Mouse (Mus musculus): Measurements from ENCODE around the gene Lrrc55. TPM values are rescaled to one million over a fixed set of nuclear protein-coding genes. Genes with fewer than 3 reads are reported as not detected.
A peak's percentile ranks its signal among the peaks of the same experiment; 100 is the strongest.
"Not testable (repeated sequence)": the region's sequence is repeated elsewhere in the genome, so short reads cannot be mapped to it uniquely, and the experiment has no call there.

Gene Lrrc55
- polyA plus RNA-seq (2015; fragmentation: Nextera tagmentation; extraction: Ambion mirVana) = 4.5 and 6.2 TPM in 2 replicates

DNA sequence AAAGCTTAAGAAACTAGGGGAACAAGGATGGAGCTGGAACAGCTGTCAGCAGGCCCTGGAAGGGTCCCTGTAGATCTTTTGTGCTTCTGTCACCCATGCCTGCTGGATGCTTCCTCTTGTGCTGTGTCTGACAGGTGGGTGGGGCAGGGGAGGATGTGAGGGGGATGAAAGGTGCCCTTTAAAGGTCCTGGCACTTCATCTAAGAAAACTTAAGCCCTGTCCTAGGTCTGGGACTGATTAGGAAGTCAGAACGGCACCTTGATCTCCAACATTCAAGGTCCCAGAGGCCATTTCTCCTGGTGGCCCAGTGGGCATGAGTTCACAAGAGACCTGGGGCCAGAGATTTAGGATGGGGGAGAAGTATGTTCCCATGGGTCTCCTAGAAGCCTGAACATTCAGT lies at the start of gene Lrrc55:
Gene Lrrc55, minus strand, starts transcription at position 297 of the 400 bp plus-strand sequence.
- peak within 1 kb of the TSS; percentile 43 for H3K4me3 ChIP-seq
- H3K9ac ChIP-seq = peak within 1 kb of the TSS; percentile 72
- no peaks in the 10 kb centered on the region for H3K36me3 ChIP-seq (ENCODE audit: poor library complexity, severe bottlenecking)
- no peaks in the 10 kb centered on the region for H3K9me3 ChIP-seq (replicated peaks)
- no peak within 1 kb of the TSS for H3K27ac ChIP-seq
- peak within 1 kb of the TSS; percentile 68 for H3K4me2 ChIP-seq
- WGBS = 86% methylated on average over 1 of the region's 1 CpGs
- ATAC-seq = no peak
- H3K27me3 ChIP-seq = no peaks in the 10 kb centered on the region
- no peaks in the 10 kb centered on the region for H3K4me1 ChIP-seq

DNA sequence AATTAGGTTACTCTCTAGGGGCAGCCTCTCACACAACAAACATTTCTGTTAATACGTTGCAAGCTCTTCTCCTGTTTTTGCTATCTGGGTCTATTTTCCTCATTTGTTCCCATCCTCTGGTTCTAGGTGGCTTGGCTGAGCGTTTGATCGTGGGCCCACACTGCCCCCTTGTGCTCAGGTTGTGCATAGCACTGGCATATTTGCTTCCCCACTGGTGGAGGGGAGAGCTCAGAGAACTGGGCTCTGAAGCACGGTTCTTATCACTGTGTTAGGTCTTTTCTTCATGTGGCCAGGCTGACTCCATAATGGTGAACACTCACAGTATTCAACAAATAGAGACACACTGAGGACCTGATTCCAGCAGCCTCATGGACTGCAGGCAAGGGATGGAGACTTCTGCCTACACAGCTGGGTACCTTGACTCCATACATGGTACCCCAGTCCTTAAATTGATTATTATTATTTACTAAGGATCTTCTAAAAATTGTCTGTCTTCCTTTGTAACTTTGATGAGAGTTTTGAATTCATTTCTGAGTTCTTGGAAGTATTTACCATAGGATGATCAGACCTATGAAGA lies 49.6 kb upstream of the Lrrc55 start:
- no peak overlapping the region for H3K27ac ChIP-seq
- H3K27me3 ChIP-seq = no peaks in the 10 kb centered on the region
- H3K4me2 ChIP-seq = no peak overlapping the region
- no peak overlapping the region for H3K9ac ChIP-seq
- H3K4me3 ChIP-seq = no peak overlapping the region
- no peaks in the 10 kb centered on the region for H3K4me1 ChIP-seq
- no peaks in the 10 kb centered on the region for H3K9me3 ChIP-seq (replicated peaks)
- H3K36me3 ChIP-seq (ENCODE audit: poor library complexity, severe bottlenecking) = no peaks in the 10 kb centered on the region
- peak; percentile 88 for ATAC-seq
- 12% methylated on average over 4 of the region's 4 CpGs for WGBS

- Histone ChIP-seq H3K27ac (no peak overlapping the region), H3K9me3 (replicated peaks) (no peaks in the 10 kb centered on the region), H3K36me3 (ENCODE audit: poor library complexity, severe bottlenecking) (no peaks in the 10 kb centered on the region), H3K27me3 (no peaks in the 10 kb centered on the region), H3K9ac (no peak overlapping the region), H3K4me1 (no peaks in the 10 kb centered on the region), H3K4me2 (no peak overlapping the region), H3K4me3 (no peak overlapping the region)
- ATAC-seq = no peak
- WGBS = 86% methylated on average over 5 of the region's 5 CpGs
These were observed 48.7 kb upstream of the Lrrc55 start for GRCm38 (mm10) chr2:85245737-85246136.

DNA sequence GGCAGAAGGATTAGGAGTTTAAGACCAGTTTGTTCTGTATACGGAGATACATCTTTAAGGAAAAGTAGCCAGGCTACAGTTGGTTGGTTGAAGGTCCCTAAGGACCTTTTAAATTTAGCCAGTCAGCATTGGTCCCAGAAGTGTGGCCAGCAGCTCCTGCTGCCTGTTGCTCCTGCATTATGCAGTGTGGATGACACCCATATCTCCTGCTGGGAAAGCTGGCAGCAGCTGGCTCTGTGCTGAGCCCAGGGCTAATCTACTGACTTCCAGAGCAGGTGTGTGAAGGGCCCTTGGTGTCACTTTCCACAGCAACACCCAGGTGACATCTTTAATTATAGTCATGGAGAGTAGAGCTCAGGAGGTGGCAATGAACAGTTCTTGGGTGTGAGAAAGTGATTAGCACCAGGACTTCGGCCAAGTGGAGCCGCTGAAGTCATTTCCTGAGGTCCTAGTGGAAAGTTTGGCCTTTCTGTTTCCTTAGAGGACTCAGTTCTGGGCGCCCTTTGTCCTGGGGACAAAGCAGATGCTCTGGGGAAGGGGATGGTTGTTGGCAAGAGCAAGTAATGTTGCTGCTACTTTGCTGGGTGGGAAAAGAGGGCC lies 41.2 kb upstream of the Lrrc55 start:
- ATAC-seq = no peak

GRCm38 (mm10) chr2:85237231-85237630 lies 40.2 kb upstream of the Lrrc55 start:
- not testable (repeated sequence) for ATAC-seq
- 90% methylated on average over 2 of the region's 2 CpGs for WGBS

More for the DNA sequence above, 41.2 kb upstream of the Lrrc55 start:
- WGBS = 61% methylated on average over 4 of the region's 4 CpGs
- Histone ChIP-seq H3K36me3 (ENCODE audit: poor library complexity, severe bottlenecking) (no peaks in the 10 kb centered on the region), H3K9me3 (replicated peaks) (no peaks in the 10 kb centered on the region), H3K27ac (no peak overlapping the region), H3K4me3 (no peak overlapping the region), H3K4me1 (no peaks in the 10 kb centered on the region), H3K4me2 (no peak overlapping the region), H3K27me3 (no peaks in the 10 kb centered on the region), H3K9ac (no peak overlapping the region)

DNA sequence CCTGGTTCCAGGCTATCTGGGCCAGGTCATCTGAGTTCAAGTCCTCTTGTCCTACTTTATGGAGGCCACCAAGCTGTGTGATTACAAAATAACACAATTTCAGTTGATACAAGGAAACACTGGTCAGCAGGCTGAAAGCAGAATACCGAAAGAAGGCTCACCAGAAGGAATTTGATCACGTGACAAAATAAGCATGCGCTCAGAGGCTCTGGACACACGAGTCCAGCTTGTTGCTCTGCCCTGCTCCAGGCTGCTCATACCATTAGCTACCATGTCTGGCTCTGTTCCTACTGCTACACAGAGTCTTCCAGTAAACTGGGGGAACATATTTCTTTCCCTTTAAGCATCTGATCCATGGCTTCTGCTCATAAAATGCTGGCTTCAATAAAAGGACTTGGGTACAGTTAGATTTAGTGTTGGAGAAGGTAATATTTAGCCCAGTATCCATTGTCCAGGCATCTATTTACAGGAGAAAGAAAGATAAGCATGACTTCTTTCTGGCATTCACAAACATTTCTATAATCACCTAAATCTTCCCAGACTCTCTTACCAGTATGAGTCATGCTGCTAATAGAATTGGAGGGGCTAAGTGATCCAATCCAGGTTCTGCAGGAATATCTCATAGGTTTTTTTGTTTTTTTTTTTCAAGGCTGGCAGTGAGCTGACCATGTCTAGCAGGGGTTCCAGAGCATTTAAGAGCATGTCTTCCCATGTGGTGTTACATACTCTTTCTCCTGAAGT lies 33.9 kb upstream of the Lrrc55 start:
- H3K9ac ChIP-seq = no peak overlapping the region
- H3K4me1 ChIP-seq = no peaks in the 10 kb centered on the region
- H3K4me3 ChIP-seq = no peak overlapping the region
- no peak for ATAC-seq
- 83% methylated on average over 4 of the region's 4 CpGs for WGBS
- H3K9me3 ChIP-seq (replicated peaks) = no peaks in the 10 kb centered on the region
- H3K4me2 ChIP-seq = no peak overlapping the region
- H3K27me3 ChIP-seq = no peaks in the 10 kb centered on the region
- H3K27ac ChIP-seq = no peak overlapping the region
- no peaks in the 10 kb centered on the region for H3K36me3 ChIP-seq (ENCODE audit: poor library complexity, severe bottlenecking)

More at GRCm38 (mm10) chr2:85237231-85237630, 40.2 kb upstream of the Lrrc55 start:
- H3K4me1 ChIP-seq; H3K36me3 ChIP-seq (ENCODE audit: poor library complexity, severe bottlenecking); H3K9ac ChIP-seq; H3K9me3 ChIP-seq (replicated peaks); H3K27ac ChIP-seq; H3K27me3 ChIP-seq; H3K4me2 ChIP-seq; H3K4me3 ChIP-seq: not testable (repeated sequence)

- no peak overlapping the region for H3K4me2 ChIP-seq
- 64% methylated on average over 3 of the region's 3 CpGs for WGBS
- H3K4me3 ChIP-seq = no peak overlapping the region
- no peaks in the 10 kb centered on the region for H3K9me3 ChIP-seq (replicated peaks)
- no peak for ATAC-seq
- H3K27ac ChIP-seq = no peak overlapping the region
- H3K27me3 ChIP-seq = no peaks in the 10 kb centered on the region
- no peak overlapping the region for H3K9ac ChIP-seq
- no peaks in the 10 kb centered on the region for H3K36me3 ChIP-seq (ENCODE audit: poor library complexity, severe bottlenecking)
- H3K4me1 ChIP-seq = 0 out of 2 replicates have a peak, but pooled peaks cover under 1% of the 10 kb centered on the region
These were observed 32.6 kb upstream of the Lrrc55 start for GRCm38 (mm10) chr2:85229606-85230005.

- Histone ChIP-seq H3K4me3 (no peak overlapping the region), H3K4me2 (no peak overlapping the region), H3K36me3 (ENCODE audit: poor library complexity, severe bottlenecking) (no peaks in the 10 kb centered on the region), H3K27me3 (no peaks in the 10 kb centered on the region), H3K9me3 (replicated peaks) (no peaks in the 10 kb centered on the region), H3K9ac (no peak overlapping the region), H3K4me1 (0 out of 2 replicates have a peak, but pooled peaks cover 6% of the 10 kb centered on the region), H3K27ac (no peak overlapping the region)
- 90% methylated on average over 3 of the region's 3 CpGs for WGBS
- no peak for ATAC-seq
These were observed 30.9 kb upstream of the Lrrc55 start for GRCm38 (mm10) chr2:85227816-85228335.

DNA sequence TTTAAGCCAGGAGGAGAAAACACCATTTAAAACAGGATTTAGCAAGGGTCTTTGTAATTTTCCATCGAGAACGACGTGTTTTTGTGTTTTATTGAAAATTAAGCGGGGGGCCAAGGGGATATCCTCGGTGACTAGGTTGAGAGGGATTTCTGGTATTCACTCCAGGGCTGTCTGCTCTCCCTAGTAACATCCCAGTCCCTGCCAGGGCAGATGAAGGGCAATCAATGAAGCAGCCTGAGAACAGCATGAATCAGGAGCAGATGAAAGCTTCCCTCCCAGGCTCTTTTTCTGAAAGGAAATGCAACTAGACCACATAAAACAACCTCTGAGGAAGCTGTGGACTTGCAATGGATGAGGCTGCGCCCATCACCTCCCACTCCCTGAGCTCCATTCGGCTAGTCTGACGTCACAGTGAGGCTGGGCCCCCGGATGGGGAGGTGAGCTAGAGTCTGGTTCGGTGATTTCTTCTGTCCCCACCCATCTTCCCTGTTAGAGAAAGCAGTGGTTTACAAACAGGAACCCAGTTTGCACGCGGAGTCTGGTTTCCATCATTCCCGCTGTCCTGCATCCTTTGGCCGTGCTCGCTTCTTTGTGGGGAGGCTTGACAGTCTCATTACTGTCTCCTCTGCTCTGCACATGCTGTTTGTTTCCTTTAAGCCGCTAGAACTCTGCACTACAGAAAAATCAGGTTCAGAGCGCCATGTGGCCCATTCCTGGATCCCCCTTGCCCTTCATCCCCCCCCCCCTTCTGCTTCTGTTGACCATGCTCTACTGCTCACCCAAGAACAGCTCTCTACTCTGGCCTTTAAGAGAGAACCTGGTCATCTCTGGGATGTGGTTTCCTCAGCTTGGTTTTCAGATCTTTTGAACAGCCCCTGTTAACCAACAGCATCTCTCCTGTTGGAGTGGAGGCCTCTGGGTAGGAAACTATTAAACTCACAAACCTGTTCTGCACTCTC lies 27.5 kb upstream of the Lrrc55 start:
- H3K27me3 ChIP-seq = no peaks in the 10 kb centered on the region
- ATAC-seq = peak; percentile 45; the same call in 1 of the 2 replicates

GRCm38 (mm10) chr2:85216606-85217005 lies 19.6 kb upstream of the Lrrc55 start:
- no peaks in the 10 kb centered on the region for H3K27me3 ChIP-seq
- no peak for ATAC-seq
- H3K27ac ChIP-seq = no peak overlapping the region
- H3K4me3 ChIP-seq = no peak overlapping the region
- no peaks in the 10 kb centered on the region for H3K9me3 ChIP-seq (replicated peaks)
- H3K4me1 ChIP-seq = no peaks in the 10 kb centered on the region
- no peak overlapping the region for H3K9ac ChIP-seq
- no peaks in the 10 kb centered on the region for H3K36me3 ChIP-seq (ENCODE audit: poor library complexity, severe bottlenecking)
- no peak overlapping the region for H3K4me2 ChIP-seq

More for the DNA sequence above, 27.5 kb upstream of the Lrrc55 start:
- Histone ChIP-seq H3K36me3 (ENCODE audit: poor library complexity, severe bottlenecking) (no peaks in the 10 kb centered on the region), H3K27ac (no peak overlapping the region), H3K4me1 (0 out of 2 replicates have a peak, but pooled peaks cover 6% of the 10 kb centered on the region), H3K9me3 (replicated peaks) (no peaks in the 10 kb centered on the region), H3K9ac (no peak overlapping the region), H3K4me3 (no peak overlapping the region), H3K4me2 (no peak overlapping the region)
- WGBS = 43% methylated on average over 17 of the region's 17 CpGs

- 63% methylated on average over 2 of the region's 2 CpGs for WGBS
- no peaks in the 10 kb centered on the region for H3K36me3 ChIP-seq (ENCODE audit: poor library complexity, severe bottlenecking)
- no peak overlapping the region for H3K4me3 ChIP-seq
- no peak overlapping the region for H3K27ac ChIP-seq
- H3K9ac ChIP-seq = no peak overlapping the region
- H3K27me3 ChIP-seq = no peaks in the 10 kb centered on the region
- H3K4me2 ChIP-seq = no peak overlapping the region
- no peaks in the 10 kb centered on the region for H3K4me1 ChIP-seq
- no peaks in the 10 kb centered on the region for H3K9me3 ChIP-seq (replicated peaks)
- peak; percentile 97 for ATAC-seq
These were observed 16.7 kb upstream of the Lrrc55 start for GRCm38 (mm10) chr2:85213746-85214145.

Data from forebrain, embryonic 13.5 days (tissue).